In the genomic region with DNA sequence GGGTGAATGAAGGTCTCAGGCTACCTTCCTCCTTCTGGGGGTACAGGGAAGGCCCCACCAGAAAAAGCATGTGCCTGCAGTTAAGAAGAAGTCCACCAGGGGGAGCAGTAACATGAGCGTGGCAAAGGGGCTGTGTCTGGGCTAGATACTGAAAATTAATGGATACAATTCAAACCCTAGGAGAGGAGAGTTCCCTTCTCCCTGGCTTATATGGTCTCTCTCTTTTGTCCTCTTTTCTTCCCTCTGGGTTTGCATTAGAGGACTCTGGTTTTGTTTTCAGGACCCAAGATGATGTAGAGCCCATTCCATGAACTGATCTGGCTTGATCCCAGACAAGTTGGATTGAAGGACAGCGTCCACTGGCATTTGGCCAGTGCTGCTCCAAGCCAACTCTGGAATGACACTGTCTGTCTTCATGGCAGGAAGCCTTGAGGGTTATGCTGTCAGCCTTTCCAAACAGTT, we compare ENCODE assay signal across 8 mouse cellular contexts.
A peak's percentile ranks its signal among the peaks of the same experiment; 100 is the strongest.
DNase-seq lines count a peak whose midpoint lies in the region; ATAC-seq and TF ChIP-seq lines count a peak whose summit lies in the region.

No protein-coding gene starts in this region.

- ATAC-seq in forebrain, embryonic 12.5 days (ENCODE audit: low FRiP score), result no peak
- ATAC-seq in hindbrain, embryonic 11.5 days (ENCODE audit: low FRiP score), result no peak
- ATAC-seq in stomach, embryonic 15.5 days (ENCODE audit: insufficient read depth, low FRiP score, low read depth), result 0 out of 2 replicates have a peak, but pooled peaks have one; percentile 39

- no peak overlapping the region for H3K4me3 ChIP-seq in forebrain, embryonic 10.5 days
- no peak overlapping the region for H3K4me3 ChIP-seq in forebrain, embryonic 12.5 days (replicated peaks)
- no peak overlapping the region for H3K4me3 ChIP-seq in bone marrow macrophage, adult 2 months (ENCODE audit: insufficient read depth, low read length)
- no peak overlapping the region for H3K4me3 ChIP-seq in hindbrain, embryonic 11.5 days (ENCODE audit: low read depth, low read length)
- no peak overlapping the region for H3K4me3 ChIP-seq in left cerebral cortex, adult 2 months
- no peak overlapping the region for H3K4me3 ChIP-seq in stomach, embryonic 15.5 days (replicated peaks)

- H3K4me1 ChIP-seq in forebrain, embryonic 10.5 days, result no peaks in the 10 kb centered on the region
- H3K4me1 ChIP-seq in forebrain, embryonic 12.5 days, result no peaks in the 10 kb centered on the region
- H3K4me1 ChIP-seq in bone marrow macrophage, adult 2 months (ENCODE audit: control insufficient read depth, insufficient read depth, low read length), result peaks cover 8% of the 10 kb centered on the region
- H3K4me1 ChIP-seq in hindbrain, embryonic 11.5 days (replicated peaks; ENCODE audit: control insufficient read depth, insufficient read depth, low read length), result no peaks in the 10 kb centered on the region
- no peaks in the 10 kb centered on the region for H3K4me1 ChIP-seq in stomach, embryonic 15.5 days

- H3K9me3 ChIP-seq in forebrain, embryonic 10.5 days, result no peaks in the 10 kb centered on the region
- H3K9me3 ChIP-seq in forebrain, embryonic 12.5 days, result no peaks in the 10 kb centered on the region
- H3K9me3 ChIP-seq in hindbrain, embryonic 11.5 days (ENCODE audit: control insufficient read depth, low read length), result no peaks in the 10 kb centered on the region
- H3K9me3 ChIP-seq in stomach, embryonic 15.5 days, result no peaks in the 10 kb centered on the region

- WGBS in forebrain, embryonic 10.5 days, result 48% methylated on average over 2 of the region's 2 CpGs
- 48% methylated on average over 2 of the region's 2 CpGs for WGBS in forebrain, embryonic 12.5 days
- 45% methylated on average over 2 of the region's 2 CpGs for WGBS in hindbrain, embryonic 11.5 days
- WGBS in stomach, embryonic 15.5 days, result 35% methylated on average over 2 of the region's 2 CpGs

- H3K4me2 ChIP-seq in forebrain, embryonic 12.5 days, result no peak overlapping the region
- H3K4me2 ChIP-seq in hindbrain, embryonic 11.5 days (replicated peaks; ENCODE audit: low read depth, low read length), result no peak overlapping the region
- no peak overlapping the region for H3K4me2 ChIP-seq in stomach, embryonic 15.5 days

- peak; percentile 43 for DNase-seq in forebrain, embryonic 10.5 days (ENCODE audit: extremely low spot score, low spot score)
- DNase-seq in fibroblast of lung, adult 2 months (ENCODE audit: low read depth), result peak; percentile 34
- peak; percentile 80 for DNase-seq in hindbrain, embryonic 11.5 days (ENCODE audit: low spot score)
- DNase-seq in left cerebral cortex, adult 2 months (ENCODE audit: extremely low spot score in 1 of 2, low spot score in 2 of 2), result peak; percentile 57 to 67
- DNase-seq in naive thymus-derived CD4-positive, alpha-beta T cell, adult 2 months (ENCODE audit: low read depth), result peak; percentile 75

- intact Hi-C loops in left cerebral cortex, adult 2 months (cut with DNase I), result loop anchor here (2.0 to 10.0 kb wide), 4 partner anchors 15 to 394 kb away; partner anchors contain the start of gene Ust

- no peak overlapping the region for H3K27ac ChIP-seq in forebrain, embryonic 10.5 days
- H3K27ac ChIP-seq in forebrain, embryonic 12.5 days, result no peak overlapping the region
- H3K27ac ChIP-seq in bone marrow macrophage, adult 2 months (ENCODE audit: insufficient read depth, low read depth, low read length), result no peak overlapping the region
- no peak overlapping the region for H3K27ac ChIP-seq in hindbrain, embryonic 11.5 days (ENCODE audit: low read depth, low read length)
- H3K27ac ChIP-seq in left cerebral cortex, adult 2 months, result no peak overlapping the region
- H3K27ac ChIP-seq in stomach, embryonic 15.5 days, result no peak overlapping the region

- no peak for TF ChIP-seq POLR2A in bone marrow macrophage, adult 2 months (IDR thresholded peaks at IDR 0.05; ENCODE audit: borderline replicate concordance, low read depth, low read length)

- H3K27me3 ChIP-seq in forebrain, embryonic 10.5 days (ENCODE audit: poor library complexity, severe bottlenecking), result no peaks in the 10 kb centered on the region
- H3K27me3 ChIP-seq in forebrain, embryonic 12.5 days, result no peaks in the 10 kb centered on the region
- no peaks in the 10 kb centered on the region for H3K27me3 ChIP-seq in hindbrain, embryonic 11.5 days (ENCODE audit: control insufficient read depth, insufficient read depth, low read length)
- H3K27me3 ChIP-seq in stomach, embryonic 15.5 days (replicated peaks), result no peaks in the 10 kb centered on the region

- peak; percentile 88 for TF ChIP-seq CTCF in bone marrow macrophage, adult 2 months (IDR thresholded peaks at IDR 0.05; ENCODE audit: low read depth, low read length)
- TF ChIP-seq CTCF in left cerebral cortex, adult 2 months (IDR thresholded peaks at IDR 0.05), result peak; percentile 93

- no peak overlapping the region for H3K9ac ChIP-seq in forebrain, embryonic 12.5 days
- no peak overlapping the region for H3K9ac ChIP-seq in hindbrain, embryonic 11.5 days (ENCODE audit: low read depth, low read length)
- H3K9ac ChIP-seq in stomach, embryonic 15.5 days, result no peak overlapping the region

- no peaks in the 10 kb centered on the region for H3K36me3 ChIP-seq in forebrain, embryonic 10.5 days (replicated peaks)
- H3K36me3 ChIP-seq in forebrain, embryonic 12.5 days (replicated peaks), result no peaks in the 10 kb centered on the region
- no peaks in the 10 kb centered on the region for H3K36me3 ChIP-seq in hindbrain, embryonic 11.5 days (ENCODE audit: control insufficient read depth, insufficient read depth, low read length)
- H3K36me3 ChIP-seq in stomach, embryonic 15.5 days, result no peaks in the 10 kb centered on the region
